Mouse (Mus musculus): ENCODE measurements around the gene Ints1. TPM values are rescaled to one million over a fixed set of nuclear protein-coding genes. Genes with fewer than 3 reads are reported as not detected.

Gene Ints1
- total RNA-seq, 1 experiment = 164 TPM

DNA sequence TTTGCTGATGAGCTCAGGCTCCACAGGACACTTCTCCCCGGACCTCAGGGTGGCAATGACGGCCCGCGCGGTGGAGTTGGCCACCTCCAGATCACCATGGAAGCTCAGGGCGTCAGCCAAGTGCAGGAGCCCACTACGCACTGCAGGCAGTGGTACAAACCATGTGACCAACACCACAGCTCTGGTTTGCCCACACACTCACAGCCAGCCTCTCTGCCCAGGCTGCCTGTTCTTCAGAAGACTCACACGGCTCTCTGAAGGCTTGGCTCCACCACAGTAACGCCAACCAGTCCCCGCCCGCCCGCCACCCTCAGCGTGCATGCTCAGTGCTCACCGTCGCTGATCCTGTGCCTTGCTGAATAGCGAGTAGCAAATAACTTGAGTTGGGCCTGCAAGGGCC is 17.4 kb downstream of the Ints1 start:
- H3K36me3 ChIP-seq (ENCODE audit: control insufficient read depth, insufficient read depth, low read length, poor library complexity, severe bottlenecking) = peaks cover 63% of the 10 kb centered on the region
- peak overlapping the region; percentile 8; the same call in 1 of the 2 replicates for H3K9ac ChIP-seq (ENCODE audit: insufficient read depth, low read depth, low read length, poor library complexity, severe bottlenecking)
- in situ Hi-C loops (cut with MboI; ENCODE audit: low sequenced_read_pairs in 2 of 2, unreplicated experiment in 2 of 2) = no loop called here
- peaks cover 0 to 12% of the 10 kb centered on the region in 2 experiments; a peak in 1 of 4 replicates for H3K4me1 ChIP-seq (ENCODE audit: control insufficient read depth in 2 of 2, insufficient read depth in 2 of 2, low read length in 2 of 2, poor library complexity in 1 of 2)
- H3K4me3 ChIP-seq (ENCODE audit: insufficient read depth in 1 of 2, low read depth in 1 of 2, low read length in 2 of 2, poor library complexity in 1 of 2, severe bottlenecking in 1 of 2) = peak overlapping the region in 1 of 2 experiments; percentile 24; a peak in 1 of 4 replicates
- no peak for DNase-seq (ENCODE audit: low read depth, low spot score)
- TF ChIP-seq ZNF384 (IDR thresholded peaks at IDR 0.05; ENCODE audit: low read depth, low read length) = no peak
- TF ChIP-seq CHD2 (IDR thresholded peaks at IDR 0.05; ENCODE audit: low read depth, low read length) = no peak
- TF ChIP-seq HCFC1 (IDR thresholded peaks at IDR 0.05; ENCODE audit: borderline replicate concordance, insufficient read depth, low read length) = no peak
- TF ChIP-seq MAFK (IDR thresholded peaks at IDR 0.05; ENCODE audit: insufficient read depth, low read depth, low read length) = no peak
- no peak for TF ChIP-seq ZC3H11A (IDR thresholded peaks at IDR 0.05; ENCODE audit: borderline replicate concordance, low read depth, low read length)
- no peak overlapping the region for H3K27ac ChIP-seq (ENCODE audit: insufficient read depth, low read depth, low read length, poor library complexity, severe bottlenecking)
- no peaks in the 10 kb centered on the region for H3K9me3 ChIP-seq (ENCODE audit: control insufficient read depth, insufficient read depth, low read depth, low read length)

DNA sequence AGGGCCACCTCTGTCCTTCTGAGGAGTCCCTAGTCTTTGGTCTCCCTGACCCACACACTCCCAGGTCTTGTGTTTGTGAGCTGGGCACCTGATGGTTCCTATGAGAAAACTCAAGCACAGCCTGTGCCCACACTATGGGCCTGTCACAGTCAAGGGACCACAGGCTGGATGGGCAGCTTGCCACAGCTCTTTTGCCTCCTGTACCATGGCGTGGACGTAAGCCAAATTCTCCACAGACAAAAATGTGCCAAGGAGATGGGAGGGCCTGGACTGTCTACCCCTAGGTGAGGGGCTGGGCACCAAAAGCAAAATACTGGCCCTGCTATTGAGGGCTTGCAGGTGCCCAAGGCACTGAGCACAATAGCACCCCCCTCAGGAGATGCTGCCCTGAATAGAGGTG is 18.9 kb downstream of the Ints1 start:
- TF ChIP-seq MAFK (IDR thresholded peaks at IDR 0.05; ENCODE audit: insufficient read depth, low read depth, low read length) (no peak), ZNF384 (IDR thresholded peaks at IDR 0.05; ENCODE audit: low read depth, low read length) (no peak), HCFC1 (IDR thresholded peaks at IDR 0.05; ENCODE audit: borderline replicate concordance, insufficient read depth, low read length) (no peak), ZC3H11A (IDR thresholded peaks at IDR 0.05; ENCODE audit: borderline replicate concordance, low read depth, low read length) (no peak), CHD2 (IDR thresholded peaks at IDR 0.05; ENCODE audit: low read depth, low read length) (no peak)
- Histone ChIP-seq H3K36me3 (ENCODE audit: control insufficient read depth, insufficient read depth, low read length, poor library complexity, severe bottlenecking) (peaks cover 63% of the 10 kb centered on the region), H3K4me1 (ENCODE audit: control insufficient read depth in 2 of 2, insufficient read depth in 2 of 2, low read length in 2 of 2, poor library complexity in 1 of 2) (peaks cover 0 to 12% of the 10 kb centered on the region in 2 experiments; a peak in 1 of 4 replicates), H3K9me3 (ENCODE audit: control insufficient read depth, insufficient read depth, low read depth, low read length) (no peaks in the 10 kb centered on the region), H3K9ac (ENCODE audit: insufficient read depth, low read depth, low read length, poor library complexity, severe bottlenecking) (no peak overlapping the region), H3K27ac (ENCODE audit: insufficient read depth, low read depth, low read length, poor library complexity, severe bottlenecking) (no peak overlapping the region), H3K4me3 (ENCODE audit: insufficient read depth in 1 of 2, low read depth in 1 of 2, low read length in 2 of 2, poor library complexity in 1 of 2, severe bottlenecking in 1 of 2) (no peak overlapping the region)
- no peak for DNase-seq (ENCODE audit: low read depth, low spot score)
- in situ Hi-C loops (cut with MboI; ENCODE audit: low sequenced_read_pairs in 2 of 2, unreplicated experiment in 2 of 2) = no loop called here

GRCm38 (mm10) chr5:139756135-139756534 is 19.3 kb downstream of the Ints1 start:
- H3K9ac ChIP-seq (ENCODE audit: insufficient read depth, low read depth, low read length, poor library complexity, severe bottlenecking) = no peak overlapping the region
- TF ChIP-seq HCFC1 (IDR thresholded peaks at IDR 0.05; ENCODE audit: borderline replicate concordance, insufficient read depth, low read length) = no peak
- H3K4me1 ChIP-seq (ENCODE audit: control insufficient read depth in 2 of 2, insufficient read depth in 2 of 2, low read length in 2 of 2, poor library complexity in 1 of 2) = peaks cover 0 to 12% of the 10 kb centered on the region in 2 experiments; a peak in 1 of 4 replicates
- peaks cover 64% of the 10 kb centered on the region for H3K36me3 ChIP-seq (ENCODE audit: control insufficient read depth, insufficient read depth, low read length, poor library complexity, severe bottlenecking)
- no peak for DNase-seq (ENCODE audit: low read depth, low spot score)
- in situ Hi-C loops (cut with MboI; ENCODE audit: low sequenced_read_pairs in 2 of 2, unreplicated experiment in 2 of 2) = no loop called here
- no peaks in the 10 kb centered on the region for H3K9me3 ChIP-seq (ENCODE audit: control insufficient read depth, insufficient read depth, low read depth, low read length)
- no peak overlapping the region for H3K4me3 ChIP-seq (ENCODE audit: insufficient read depth in 1 of 2, low read depth in 1 of 2, low read length in 2 of 2, poor library complexity in 1 of 2, severe bottlenecking in 1 of 2)
- no peak overlapping the region for H3K27ac ChIP-seq (ENCODE audit: insufficient read depth, low read depth, low read length, poor library complexity, severe bottlenecking)

DNA sequence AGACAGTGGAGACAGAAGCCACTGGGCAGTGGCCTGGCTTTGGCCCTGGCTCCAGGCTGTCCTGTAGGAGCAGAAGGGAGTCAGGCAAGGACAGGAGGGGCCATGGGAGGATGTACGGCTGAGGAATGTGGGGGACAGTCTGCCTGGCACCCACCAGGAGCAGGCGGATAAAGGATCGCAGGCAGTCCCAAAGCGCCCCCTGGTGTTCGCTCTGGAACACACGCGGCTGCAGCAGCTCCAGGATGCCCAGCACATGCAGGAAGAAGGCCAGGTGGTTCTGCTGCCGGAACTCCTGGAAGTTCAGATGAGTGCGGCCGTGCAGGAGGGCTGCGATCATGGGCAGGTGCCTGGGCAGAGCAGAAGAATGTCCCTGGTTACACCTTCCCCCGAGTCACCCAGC is 20.7 kb downstream of the Ints1 start:
- Histone ChIP-seq H3K9ac (ENCODE audit: insufficient read depth, low read depth, low read length, poor library complexity, severe bottlenecking) (no peak overlapping the region; the same call in 1 of the 2 replicates), H3K9me3 (ENCODE audit: control insufficient read depth, insufficient read depth, low read depth, low read length) (no peaks in the 10 kb centered on the region), H3K36me3 (ENCODE audit: control insufficient read depth, insufficient read depth, low read length, poor library complexity, severe bottlenecking) (peaks cover 61% of the 10 kb centered on the region), H3K27ac (ENCODE audit: insufficient read depth, low read depth, low read length, poor library complexity, severe bottlenecking) (no peak overlapping the region), H3K4me3 (ENCODE audit: insufficient read depth in 1 of 2, low read depth in 1 of 2, low read length in 2 of 2, poor library complexity in 1 of 2, severe bottlenecking in 1 of 2) (no peak overlapping the region), H3K4me1 (ENCODE audit: control insufficient read depth in 2 of 2, insufficient read depth in 2 of 2, low read length in 2 of 2, poor library complexity in 1 of 2) (peaks cover 0 to 12% of the 10 kb centered on the region in 2 experiments; a peak in 1 of 4 replicates)
- DNase-seq (ENCODE audit: low read depth, low spot score) = no peak
- in situ Hi-C loops (cut with MboI; ENCODE audit: low sequenced_read_pairs in 2 of 2, unreplicated experiment in 2 of 2) = no loop called here
- TF ChIP-seq HCFC1 (IDR thresholded peaks at IDR 0.05; ENCODE audit: borderline replicate concordance, insufficient read depth, low read length) = no peak
- TF ChIP-seq CHD2 (IDR thresholded peaks at IDR 0.05; ENCODE audit: low read depth, low read length) = no peak
- TF ChIP-seq ZC3H11A (IDR thresholded peaks at IDR 0.05; ENCODE audit: borderline replicate concordance, low read depth, low read length) = no peak
- TF ChIP-seq MAFK (IDR thresholded peaks at IDR 0.05; ENCODE audit: insufficient read depth, low read depth, low read length) = no peak
- no peak for TF ChIP-seq ZNF384 (IDR thresholded peaks at IDR 0.05; ENCODE audit: low read depth, low read length)

DNA sequence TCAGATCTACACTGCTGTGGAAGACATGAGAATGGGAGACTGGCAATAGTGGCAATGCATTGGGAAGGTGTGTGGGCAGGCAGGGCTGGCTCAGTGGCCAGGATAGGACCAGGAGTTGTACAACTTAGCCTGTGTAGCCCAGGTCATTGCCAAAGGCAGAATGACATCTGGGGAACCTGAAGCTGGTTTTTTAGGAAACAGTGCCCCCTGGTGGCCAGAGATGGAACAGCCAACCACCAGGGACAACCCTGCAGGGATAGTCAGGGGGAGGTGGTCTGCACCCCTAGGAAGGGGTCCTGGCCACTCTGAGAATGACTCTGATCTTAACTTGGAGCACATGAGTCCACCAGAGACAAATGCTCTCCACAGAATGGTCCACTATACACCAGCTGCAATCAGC is 24.9 kb downstream of the Ints1 start:
- Histone ChIP-seq H3K9me3 (ENCODE audit: control insufficient read depth, insufficient read depth, low read depth, low read length) (no peaks in the 10 kb centered on the region), H3K27ac (ENCODE audit: insufficient read depth, low read depth, low read length, poor library complexity, severe bottlenecking) (no peak overlapping the region), H3K36me3 (ENCODE audit: control insufficient read depth, insufficient read depth, low read length, poor library complexity, severe bottlenecking) (peaks cover 45% of the 10 kb centered on the region), H3K4me1 (ENCODE audit: control insufficient read depth in 2 of 2, insufficient read depth in 2 of 2, low read length in 2 of 2, poor library complexity in 1 of 2) (peaks cover 0 to 2% of the 10 kb centered on the region in 2 experiments; a peak in 1 of 4 replicates), H3K4me3 (ENCODE audit: insufficient read depth in 1 of 2, low read depth in 1 of 2, low read length in 2 of 2, poor library complexity in 1 of 2, severe bottlenecking in 1 of 2) (no peak overlapping the region), H3K9ac (ENCODE audit: insufficient read depth, low read depth, low read length, poor library complexity, severe bottlenecking) (no peak overlapping the region)
- no peak for DNase-seq (ENCODE audit: low read depth, low spot score)
- TF ChIP-seq HCFC1 (IDR thresholded peaks at IDR 0.05; ENCODE audit: borderline replicate concordance, insufficient read depth, low read length) (no peak), ZC3H11A (IDR thresholded peaks at IDR 0.05; ENCODE audit: borderline replicate concordance, low read depth, low read length) (no peak), ZNF384 (IDR thresholded peaks at IDR 0.05; ENCODE audit: low read depth, low read length) (no peak), CHD2 (IDR thresholded peaks at IDR 0.05; ENCODE audit: low read depth, low read length) (no peak), MAFK (IDR thresholded peaks at IDR 0.05; ENCODE audit: insufficient read depth, low read depth, low read length) (no peak)
- in situ Hi-C loops (cut with MboI; ENCODE audit: low sequenced_read_pairs in 2 of 2, unreplicated experiment in 2 of 2) = no loop called here

Data from ES-E14 (cell line).